26 mouse cellular contexts compared by ENCODE assay signal in genomic region chr11:70689578-70689977, GRCm38 (mm10). TPM values are rescaled to one million over a fixed set of nuclear protein-coding genes. Genes with fewer than 3 reads are reported as not detected.
DNase-seq lines count a peak whose midpoint lies in the region; ATAC-seq lines count a peak whose summit lies in the region.
"Had no signal": no experiment of that assay in that cellular context is flagged by ENCODE, and none has a peak within 500 bp of the region (broad histone marks: within the 10 kb centered on the region; RNA-seq: fewer than 3 reads in every experiment).

No protein-coding gene starts in this region.

- H3K9ac ChIP-seq in kidney, embryonic 16.5 days (replicated peaks; ENCODE audit: low read length): no peak overlapping the region
- H3K9ac ChIP-seq: embryonic facial prominence, embryonic 13.5 days; hindbrain, embryonic 15.5 days; liver, embryonic 13.5 days; lung, embryonic 15.5 days; neural tube, embryonic 15.5 days; stomach, embryonic 15.5 days had no signal

- H3K4me2 ChIP-seq in kidney, embryonic 16.5 days (replicated peaks; ENCODE audit: low read depth, low read length): no peak overlapping the region
- H3K4me2 ChIP-seq: embryonic facial prominence, embryonic 13.5 days; liver, embryonic 13.5 days; stomach, embryonic 15.5 days had no signal

- WGBS in kidney, embryonic 16.5 days: 64% methylated on average over 4 of the region's 4 CpGs

- no peak overlapping the region for H3K27ac ChIP-seq in kidney, embryonic 16.5 days (ENCODE audit: low read length)
- H3K27ac ChIP-seq: embryonic facial prominence, embryonic 13.5 days; hindbrain, embryonic 15.5 days; liver, embryonic 13.5 days; lung, embryonic 15.5 days; macrophage; neural tube, embryonic 15.5 days; stomach, embryonic 15.5 days had no signal

- no peak for ATAC-seq in cerebellum, adult (ENCODE audit: insufficient number of reproducible peaks, low FRiP score, low TSS enrichment)
- no peak for ATAC-seq in kidney, embryonic 16.5 days (ENCODE audit: low FRiP score, low TSS enrichment)
- ATAC-seq: forebrain, embryonic 14.5 days; midbrain, embryonic 16.5 days had no signal

- DNase-seq in cerebellum, postnatal 10 days: peak; percentile 19 to 27
- peak; percentile 64 to 68 for DNase-seq in kidney, adult 8-10 months
- DNase-seq in 3T3-L1 (ENCODE audit: low read depth, low spot score): peak; percentile 47
- peak; percentile 76 for DNase-seq in kidney, adult 9 months
- DNase-seq in left cerebral cortex, adult 8-10 months (ENCODE audit: low spot score in 2 of 2): no peak
- DNase-seq in layer of hippocampus, postnatal 36 days: no peak
- DNase-seq: adrenal gland, adult 2 months; B cell, adult 2 months; cerebellum, adult 9-11 months; liver, embryonic 13.5 days; thymus, postnatal 25 days had no signal

- no peaks in the 10 kb centered on the region for H3K9me3 ChIP-seq in kidney, embryonic 16.5 days (ENCODE audit: low read length)
- H3K9me3 ChIP-seq: embryonic facial prominence, embryonic 13.5 days; G1E; heart, embryonic 10.5 days; hindbrain, embryonic 15.5 days; liver, embryonic 13.5 days; lung, embryonic 15.5 days; neural tube, embryonic 15.5 days; stomach, embryonic 15.5 days had no signal

- H3K4me3 ChIP-seq in kidney, embryonic 16.5 days (ENCODE audit: low read length): no peak overlapping the region
- H3K4me3 ChIP-seq: embryonic facial prominence, embryonic 13.5 days; heart, embryonic 10.5 days; hindbrain, embryonic 15.5 days; liver, embryonic 13.5 days; lung, embryonic 15.5 days; stomach, embryonic 15.5 days had no signal

- 0 out of 2 replicates have a peak, but pooled peaks cover 6% of the 10 kb centered on the region for H3K36me3 ChIP-seq in kidney, embryonic 16.5 days (ENCODE audit: insufficient read depth, low read length)
- H3K36me3 ChIP-seq: liver, embryonic 13.5 days had no signal

- no peaks in the 10 kb centered on the region for H3K27me3 ChIP-seq in kidney, embryonic 16.5 days (ENCODE audit: insufficient read depth, low read length)
- H3K27me3 ChIP-seq: CH12.LX; embryonic facial prominence, embryonic 13.5 days; hindbrain, embryonic 15.5 days; lung, embryonic 15.5 days; neural tube, embryonic 15.5 days; stomach, embryonic 15.5 days had no signal

- H3K4me1 ChIP-seq in kidney, embryonic 16.5 days (ENCODE audit: insufficient read depth, low read length): peaks cover 19% of the 10 kb centered on the region

RNA-seq across cellular contexts. Expression of gene Camta2, which starts 1.7 kb away (rescaled TPM):
- polyA plus RNA-seq in kidney, embryonic 16.5 days (2015; fragmentation: Nextera tagmentation; extraction: Ambion mirVana): 12.7 and 17.0 TPM in 2 replicates
- 100 to 1,000 TPM; 185 to 201 (median 191) TPM for total RNA-seq in left cerebral cortex, adult 8-10 months (2022)
- 100 to 1,000 TPM; 362 to 388 TPM for total RNA-seq in layer of hippocampus, postnatal 36 days (2021)

RNA-seq across cellular contexts. Expression of gene Inca1, which starts 10.4 kb away (rescaled TPM):
- polyA plus RNA-seq in kidney, embryonic 16.5 days (2015; fragmentation: Nextera tagmentation; extraction: Ambion mirVana): 1.3 and 1.6 TPM in 2 replicates
- total RNA-seq in left cerebral cortex, adult 8-10 months (2022): 1 to 10 TPM; 1.6 to 2.7 (median 2.3) TPM
- 1 to 10 TPM; 3.0 to 3.5 TPM for total RNA-seq in layer of hippocampus, postnatal 36 days (2021)
- total RNA-seq: granulocyte monocyte progenitor cell, adult 5-6 weeks; hematopoietic stem cell, adult 5-6 weeks had no signal

RNA-seq across cellular contexts. Expression of gene Kif1c, which starts 10.8 kb away (rescaled TPM):
- 2.5 and 3.5 TPM in 2 replicates for polyA plus RNA-seq in kidney, embryonic 16.5 days (2015; fragmentation: Nextera tagmentation; extraction: Ambion mirVana)
- 10 to 100 TPM; 59.3 to 70.2 (median 65.8) TPM for total RNA-seq in left cerebral cortex, adult 8-10 months (2022)
- total RNA-seq in layer of hippocampus, postnatal 36 days (2021): 10 to 100 TPM; 75.2 to 83.8 TPM

RNA-seq across cellular contexts. Expression of gene Spag7, which starts 20.4 kb away (rescaled TPM):
- 206 and 209 TPM in 2 replicates for polyA plus RNA-seq in kidney, embryonic 16.5 days (2015; fragmentation: Nextera tagmentation; extraction: Ambion mirVana)
- total RNA-seq in left cerebral cortex, adult 8-10 months (2022): 10 to 100 TPM; 52.5 to 69.9 (median 59.3) TPM
- total RNA-seq in layer of hippocampus, postnatal 36 days (2021): 10 to 100 TPM; 48.2 to 50.8 TPM

RNA-seq across cellular contexts. Expression of gene Eno3, which starts 32.6 kb away (rescaled TPM):
- 23.1 and 28.0 TPM in 2 replicates for polyA plus RNA-seq in kidney, embryonic 16.5 days (2015; fragmentation: Nextera tagmentation; extraction: Ambion mirVana)
- 10 to 100 TPM; 10.5 to 14.1 (median 12.5) TPM for total RNA-seq in left cerebral cortex, adult 8-10 months (2022)
- total RNA-seq in layer of hippocampus, postnatal 36 days (2021): 1 to 10 TPM; 5.2 to 7.4 TPM

Comparison
In these comparisons a context has a peak if more than half of its experiments do, and no peak if none do; other contexts are left out.
1. DNase-seq: peak in cerebellum, postnatal 10 days (2 of 2), kidney, adult 8-10 months (2 of 2), 3T3-L1 (single experiment) and kidney, adult 9 months (single experiment); none in left cerebral cortex, adult 8-10 months (0 of 2) and layer of hippocampus, postnatal 36 days (0 of 2).